Mouse (Mus musculus) lung, postnatal 0 days (tissue): ENCODE results near the gene Armc8. TPM values are rescaled to one million over a fixed set of nuclear protein-coding genes. Genes with fewer than 3 reads are reported as not detected.

Experiments used
- ATAC-seq: fragments of 200-750 bp; cut with Nextera tagmentation; 2 replicates; pipeline ENCODE4 v1.8.0; 2017; ENCODE audit warnings: moderate library complexity
- DNase-seq: peaks from one replicate; pipeline ENCODE4 v3.0.0-alpha.2; 2016; ENCODE audit warnings: low spot score
- H3K27ac ChIP-seq: fragments of 300-500 bp; sonication (generic); 2 replicates; pipeline ENCODE4 v1.5.1; 2014; ENCODE audit warnings: antibody characterized with exemption, mild to moderate bottlenecking, low read length, mixed read lengths
- H3K27me3 ChIP-seq: fragments of 300-500 bp; sonication (generic); replicated peaks from 2 replicates; pipeline ENCODE4 v1.6.1; 2014; ENCODE audit warnings: low read length, mixed read lengths; ENCODE audit not compliant: insufficient read depth
- H3K36me3 ChIP-seq: fragments of 300-500 bp; sonication (generic); 2 replicates; pipeline ENCODE4 v1.6.1; 2014; ENCODE audit warnings: low read length, mixed read lengths; ENCODE audit not compliant: insufficient read depth
- H3K4me1 ChIP-seq: fragments of 300-500 bp; sonication (generic); 2 replicates; pipeline ENCODE4 v1.6.1; 2014; ENCODE audit warnings: antibody characterized with exemption, low read depth, low read length, mixed read lengths; ENCODE audit not compliant: insufficient read depth
- H3K4me2 ChIP-seq: fragments of 300-500 bp; sonication (generic); replicated peaks from 2 replicates; pipeline ENCODE4 v1.6.1; 2014; ENCODE audit warnings: low read depth, mild to moderate bottlenecking, low read length, moderate library complexity, mixed read lengths
- H3K4me3 ChIP-seq: fragments of 300-500 bp; sonication (generic); 2 replicates; pipeline ENCODE4 v1.5.1; 2014; ENCODE audit warnings: low read depth, low read length
- H3K9ac ChIP-seq: fragments of 300-500 bp; sonication (generic); replicated peaks from 2 replicates; pipeline ENCODE4 v1.6.1; 2014; ENCODE audit warnings: low read depth, mild to moderate bottlenecking
- H3K9me3 ChIP-seq: fragments of 300-500 bp; sonication (generic); 2 replicates; pipeline ENCODE4 v1.6.1; 2016; ENCODE audit warnings: low read length, mixed read lengths
- CTCF ChIP-seq: IDR thresholded peaks from 2 replicates; pipeline ENCODE4 v1.5.1; 2016; ENCODE audit warnings: antibody characterized with exemption, mild to moderate bottlenecking
- EP300 ChIP-seq: IDR thresholded peaks from 2 replicates; pipeline ENCODE4 v1.6.1; 2016; ENCODE audit warnings: antibody characterized with exemption, mild to moderate bottlenecking, control low read depth
- WGBS: fragments of 180-500 bp; shearing (Covaris S2); extraction: QIAGEN DNeasy Blood & Tissue Kit; methylation state at CpG from one replicate; pipeline ENCODE4 v1.1.7; 2014; 5-methylcytosine and 5-hydroxymethylcytosine counted together
- polyA plus RNA-seq: library from polyadenylated mRNA; unstranded; fragments of >200 nt; fragmentation: Nextera tagmentation; extraction: Ambion mirVana; gene quantifications from 2 replicates; pipeline ENCODE4 v1.2.1, GENCODE M21; 2015

Armc8 gene
- polyA plus RNA-seq, 1 experiment from 2014 or later = 13.7 TPM

GRCm38 (mm10) chr9:99444590-99445178 lies 124.0 kb downstream of the Armc8 start:
- 31% methylated on average over 8 of the region's 8 CpGs for WGBS
- no peak overlapping the region for H3K9ac ChIP-seq
- ATAC-seq (peak; percentile 25; the same call in 1 of the 2 replicates), DNase-seq (peak; percentile 50)
- H3K4me1 ChIP-seq = no peaks in the 10 kb centered on the region; the same call in 1 of the 2 replicates
- no peak overlapping the region for H3K4me3 ChIP-seq
- H3K4me2 ChIP-seq = no peak overlapping the region
- no peaks in the 10 kb centered on the region for H3K27me3 ChIP-seq
- no peaks in the 10 kb centered on the region for H3K36me3 ChIP-seq
- H3K9me3 ChIP-seq = no peaks in the 10 kb centered on the region
- TF ChIP-seq EP300 (no peak), CTCF (peak; percentile 72)
- H3K27ac ChIP-seq = no peak overlapping the region

DNA sequence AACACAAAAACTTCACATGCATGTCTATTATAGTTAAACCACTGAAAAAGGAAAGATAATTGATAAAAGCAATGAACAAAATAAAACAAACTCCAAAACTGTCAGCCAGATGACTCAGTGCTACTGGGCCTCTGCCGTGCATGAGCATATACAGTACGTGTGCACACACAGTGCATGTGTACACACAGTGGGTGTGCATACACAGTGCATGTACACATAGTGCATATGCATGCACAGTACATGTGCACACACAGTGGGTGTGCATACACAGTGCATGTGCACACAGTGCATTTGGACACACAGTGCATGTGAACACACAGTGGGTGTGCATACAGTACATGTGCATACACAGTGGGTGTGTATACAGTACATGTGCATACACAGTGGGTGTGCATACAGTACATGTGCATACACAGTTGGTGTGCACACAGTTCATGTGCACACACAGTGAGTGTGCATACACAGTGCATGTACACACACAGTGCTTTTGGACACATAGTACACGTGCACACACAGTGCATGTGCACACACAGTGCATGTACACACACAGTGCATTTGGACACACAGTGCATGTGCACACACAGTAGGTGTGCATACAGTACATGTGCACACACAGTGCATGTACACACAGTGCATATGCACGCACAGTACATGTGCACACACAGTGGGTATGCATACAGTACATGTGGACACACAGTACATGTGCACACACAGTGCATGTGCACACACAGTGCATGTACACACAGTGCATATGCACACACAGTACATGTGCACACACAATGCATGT lies 126.9 kb downstream of the Armc8 start:
- TF ChIP-seq EP300 = no peak
- ATAC-seq = no peak
- 0 out of 2 replicates have a peak, but pooled peaks cover 4% of the 10 kb centered on the region for H3K4me1 ChIP-seq
- H3K36me3 ChIP-seq = no peaks in the 10 kb centered on the region
- no peak overlapping the region for H3K27ac ChIP-seq
- no peaks in the 10 kb centered on the region for H3K27me3 ChIP-seq
- WGBS = 87% methylated on average over 4 of the region's 4 CpGs
- H3K9me3 ChIP-seq = no peaks in the 10 kb centered on the region
- H3K4me2 ChIP-seq = no peak overlapping the region
- H3K9ac ChIP-seq = no peak overlapping the region
- no peak for DNase-seq
- no peak overlapping the region for H3K4me3 ChIP-seq

DNA sequence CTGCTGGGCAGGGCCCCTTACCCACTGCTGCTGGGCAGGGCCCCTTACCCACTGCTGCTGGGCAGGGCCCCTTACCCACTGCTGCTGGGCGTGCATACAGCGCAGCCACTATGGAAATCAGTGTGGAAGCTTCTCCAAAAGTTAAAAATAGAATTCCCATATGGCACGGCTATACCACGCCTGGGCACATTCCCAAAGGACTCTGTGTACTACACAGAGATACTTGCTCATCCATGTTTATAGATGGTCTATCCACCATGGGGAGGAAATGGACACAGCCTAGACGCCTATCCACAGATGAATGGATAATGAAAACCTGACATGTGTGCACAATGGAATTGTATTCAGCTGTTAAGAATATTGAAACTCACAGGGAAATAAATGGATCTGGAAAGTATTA lies 127.8 kb downstream of the Armc8 start:
- Histone ChIP-seq H3K27me3 (no peaks in the 10 kb centered on the region), H3K4me3 (no peak overlapping the region), H3K9me3 (no peaks in the 10 kb centered on the region), H3K9ac (no peak overlapping the region), H3K36me3 (no peaks in the 10 kb centered on the region), H3K4me2 (no peak overlapping the region), H3K4me1 (0 out of 2 replicates have a peak, but pooled peaks cover 4% of the 10 kb centered on the region), H3K27ac (no peak overlapping the region)
- 60% methylated on average over 5 of the region's 5 CpGs for WGBS
- no peak for ATAC-seq
- no peak for TF ChIP-seq EP300
- no peak for DNase-seq

- ATAC-seq (no peak), DNase-seq (no peak)
- no peak overlapping the region for H3K4me3 ChIP-seq
- no peak overlapping the region for H3K9ac ChIP-seq
- TF ChIP-seq EP300 = no peak
- no peak for TF ChIP-seq CTCF
- no peaks in the 10 kb centered on the region for H3K9me3 ChIP-seq
- no peak overlapping the region for H3K4me2 ChIP-seq
- peaks cover 8% of the 10 kb centered on the region; the same call in 1 of the 2 replicates for H3K4me1 ChIP-seq
- no peak overlapping the region for H3K27ac ChIP-seq
- 75% methylated on average over 8 of the region's 8 CpGs for WGBS
- H3K36me3 ChIP-seq = no peaks in the 10 kb centered on the region
- H3K27me3 ChIP-seq = no peaks in the 10 kb centered on the region
Measured at GRCm38 (mm10) chr9:99439064-99439463, 129.6 kb downstream of the Armc8 start.

DNA sequence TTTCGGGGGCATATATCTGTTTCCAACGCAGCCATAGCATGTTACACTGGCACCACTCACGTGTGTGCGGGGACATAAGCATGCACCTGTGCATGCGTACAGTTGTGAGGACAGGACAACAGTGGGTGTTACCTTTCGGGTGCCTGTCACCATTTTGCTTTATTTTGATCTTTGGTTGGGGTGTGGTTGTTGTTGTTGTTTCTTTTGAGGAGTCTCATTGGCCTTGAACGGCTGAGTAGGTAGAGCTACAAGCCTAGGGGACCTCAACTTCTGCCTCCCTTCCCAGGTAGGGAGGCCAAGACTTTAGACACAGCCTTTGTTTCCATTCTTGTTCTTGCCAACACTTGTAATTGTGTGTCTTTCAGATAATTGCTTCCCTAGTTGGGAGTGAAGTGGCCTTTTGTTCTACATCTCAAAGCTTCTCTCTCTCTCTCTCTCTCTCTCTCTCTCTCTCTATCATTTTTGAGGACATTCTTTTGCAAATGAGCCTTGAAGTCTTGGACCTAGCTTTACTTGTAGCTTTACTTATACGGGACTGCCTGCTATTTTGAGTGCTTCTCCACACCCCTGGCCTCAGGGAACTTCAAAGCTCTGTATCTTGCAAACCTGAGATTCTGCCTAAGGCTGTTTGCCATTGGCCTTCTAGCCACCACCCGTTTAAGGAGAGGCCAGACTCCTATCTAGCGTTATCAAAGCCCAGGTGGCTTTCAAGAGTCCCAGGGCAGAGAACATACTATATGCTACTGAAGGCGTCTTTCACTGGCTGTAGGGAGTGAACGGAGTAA lies 130.7 kb downstream of the Armc8 start:
- H3K9ac ChIP-seq = no peak overlapping the region
- DNase-seq (no peak), ATAC-seq (no peak)
- no peaks in the 10 kb centered on the region for H3K9me3 ChIP-seq
- H3K4me1 ChIP-seq = peaks cover 8% of the 10 kb centered on the region; the same call in 1 of the 2 replicates
- TF ChIP-seq EP300 = no peak
- no peak for TF ChIP-seq CTCF
- WGBS = 67% methylated on average over 12 of the region's 12 CpGs
- no peak overlapping the region for H3K4me3 ChIP-seq
- no peak overlapping the region for H3K27ac ChIP-seq
- 0 out of 2 replicates have a peak overlapping the region, but pooled peaks have one; percentile 66 for H3K4me2 ChIP-seq
- H3K27me3 ChIP-seq = no peaks in the 10 kb centered on the region
- H3K36me3 ChIP-seq = no peaks in the 10 kb centered on the region
